Mouse (Mus musculus): Measurements from ENCODE around the gene Lamtor1. TPM values are rescaled to one million over a fixed set of nuclear protein-coding genes. Genes with fewer than 3 reads are reported as not detected.

Gene Lamtor1
- polyA plus RNA-seq, 1 experiment from 2014 or later = 144 TPM

GRCm38 (mm10) chr7:101955862-101956261, 50.2 kb downstream of the Lamtor1 start:
- Histone ChIP-seq H3K4me2 (ENCODE audit: low read length) (no peak overlapping the region), H3K27ac (ENCODE audit: low read length) (no peak overlapping the region), H3K9ac (ENCODE audit: low read depth, low read length) (no peak overlapping the region), H3K27me3 (ENCODE audit: control insufficient read depth, insufficient read depth, low read depth, low read length) (no peaks in the 10 kb centered on the region), H3K36me3 (ENCODE audit: control insufficient read depth, insufficient read depth, low read length) (no peaks in the 10 kb centered on the region), H3K9me3 (replicated peaks; ENCODE audit: control insufficient read depth, low read length, poor library complexity, severe bottlenecking) (no peaks in the 10 kb centered on the region), H3K4me1 (ENCODE audit: control insufficient read depth, insufficient read depth, low read length) (no peaks in the 10 kb centered on the region), H3K4me3 (ENCODE audit: low read depth, low read length) (no peak overlapping the region)
- ATAC-seq = no peak
- 67% methylated on average over 4 of the region's 4 CpGs for WGBS

GRCm38 (mm10) chr7:101956481-101956880, 50.8 kb downstream of the Lamtor1 start:
- Histone ChIP-seq H3K36me3 (ENCODE audit: control insufficient read depth, insufficient read depth, low read length) (no peaks in the 10 kb centered on the region), H3K27me3 (ENCODE audit: control insufficient read depth, insufficient read depth, low read depth, low read length) (no peaks in the 10 kb centered on the region), H3K4me2 (ENCODE audit: low read length) (no peak overlapping the region), H3K9me3 (replicated peaks; ENCODE audit: control insufficient read depth, low read length, poor library complexity, severe bottlenecking) (no peaks in the 10 kb centered on the region), H3K4me3 (ENCODE audit: low read depth, low read length) (no peak overlapping the region), H3K9ac (ENCODE audit: low read depth, low read length) (no peak overlapping the region), H3K4me1 (ENCODE audit: control insufficient read depth, insufficient read depth, low read length) (no peaks in the 10 kb centered on the region), H3K27ac (ENCODE audit: low read length) (no peak overlapping the region)
- no peak for ATAC-seq
- 92% methylated on average over 1 of the region's 1 CpGs for WGBS

- Histone ChIP-seq H3K4me1 (ENCODE audit: control insufficient read depth, insufficient read depth, low read length) (no peaks in the 10 kb centered on the region), H3K4me2 (ENCODE audit: low read length) (no peak overlapping the region), H3K4me3 (ENCODE audit: low read depth, low read length) (no peak overlapping the region), H3K9me3 (replicated peaks; ENCODE audit: control insufficient read depth, low read length, poor library complexity, severe bottlenecking) (no peaks in the 10 kb centered on the region), H3K27me3 (ENCODE audit: control insufficient read depth, insufficient read depth, low read depth, low read length) (no peaks in the 10 kb centered on the region), H3K36me3 (ENCODE audit: control insufficient read depth, insufficient read depth, low read length) (no peaks in the 10 kb centered on the region), H3K27ac (ENCODE audit: low read length) (no peak overlapping the region), H3K9ac (ENCODE audit: low read depth, low read length) (no peak overlapping the region)
- WGBS = 92% methylated on average over 5 of the region's 5 CpGs
- ATAC-seq = no peak
These were observed 51.2 kb downstream of the Lamtor1 start for GRCm38 (mm10) chr7:101956911-101957310.

- Histone ChIP-seq H3K27me3 (ENCODE audit: control insufficient read depth, insufficient read depth, low read depth, low read length) (no peaks in the 10 kb centered on the region), H3K4me3 (ENCODE audit: low read depth, low read length) (no peak overlapping the region), H3K9me3 (replicated peaks; ENCODE audit: control insufficient read depth, low read length, poor library complexity, severe bottlenecking) (no peaks in the 10 kb centered on the region), H3K4me2 (ENCODE audit: low read length) (no peak overlapping the region), H3K9ac (ENCODE audit: low read depth, low read length) (no peak overlapping the region), H3K27ac (ENCODE audit: low read length) (no peak overlapping the region), H3K4me1 (ENCODE audit: control insufficient read depth, insufficient read depth, low read length) (0 out of 2 replicates have a peak, but pooled peaks cover 3% of the 10 kb centered on the region), H3K36me3 (ENCODE audit: control insufficient read depth, insufficient read depth, low read length) (no peaks in the 10 kb centered on the region)
- WGBS = 97% methylated on average over 2 of the region's 2 CpGs
- ATAC-seq = no peak
These were observed 57.1 kb downstream of the Lamtor1 start for GRCm38 (mm10) chr7:101962829-101963228.

- H3K4me3 ChIP-seq (ENCODE audit: low read depth, low read length) = no peak overlapping the region
- H3K9ac ChIP-seq (ENCODE audit: low read depth, low read length) = no peak overlapping the region
- H3K27me3 ChIP-seq (ENCODE audit: control insufficient read depth, insufficient read depth, low read depth, low read length) = no peaks in the 10 kb centered on the region
- H3K27ac ChIP-seq (ENCODE audit: low read length) = no peak overlapping the region
- ATAC-seq = no peak
- no peaks in the 10 kb centered on the region for H3K9me3 ChIP-seq (replicated peaks; ENCODE audit: control insufficient read depth, low read length, poor library complexity, severe bottlenecking)
- no peak overlapping the region for H3K4me2 ChIP-seq (ENCODE audit: low read length)
- no peaks in the 10 kb centered on the region for H3K36me3 ChIP-seq (ENCODE audit: control insufficient read depth, insufficient read depth, low read length)
- peaks cover 7% of the 10 kb centered on the region for H3K4me1 ChIP-seq (ENCODE audit: control insufficient read depth, insufficient read depth, low read length)
- 91% methylated on average over 2 of the region's 2 CpGs for WGBS
These were observed 57.9 kb downstream of the Lamtor1 start for GRCm38 (mm10) chr7:101963621-101964020.

- no peaks in the 10 kb centered on the region for H3K9me3 ChIP-seq (replicated peaks; ENCODE audit: control insufficient read depth, low read length, poor library complexity, severe bottlenecking)
- H3K4me2 ChIP-seq (ENCODE audit: low read length) = no peak overlapping the region
- H3K9ac ChIP-seq (ENCODE audit: low read depth, low read length) = no peak overlapping the region
- no peak for ATAC-seq
- H3K27me3 ChIP-seq (ENCODE audit: control insufficient read depth, insufficient read depth, low read depth, low read length) = no peaks in the 10 kb centered on the region
- no peaks in the 10 kb centered on the region for H3K36me3 ChIP-seq (ENCODE audit: control insufficient read depth, insufficient read depth, low read length)
- H3K4me3 ChIP-seq (ENCODE audit: low read depth, low read length) = no peak overlapping the region
- no peak overlapping the region for H3K27ac ChIP-seq (ENCODE audit: low read length)
- H3K4me1 ChIP-seq (ENCODE audit: control insufficient read depth, insufficient read depth, low read length) = peaks cover 13% of the 10 kb centered on the region
- 92% methylated on average over 4 of the region's 4 CpGs for WGBS
These were observed 58.8 kb downstream of the Lamtor1 start for GRCm38 (mm10) chr7:101964551-101964950.

GRCm38 (mm10) chr7:101965606-101966005, 59.9 kb downstream of the Lamtor1 start:
- no peak overlapping the region for H3K4me3 ChIP-seq (ENCODE audit: low read depth, low read length)
- 85% methylated on average over 2 of the region's 2 CpGs for WGBS
- no peaks in the 10 kb centered on the region for H3K9me3 ChIP-seq (replicated peaks; ENCODE audit: control insufficient read depth, low read length, poor library complexity, severe bottlenecking)
- no peaks in the 10 kb centered on the region for H3K27me3 ChIP-seq (ENCODE audit: control insufficient read depth, insufficient read depth, low read depth, low read length)
- no peak for ATAC-seq
- peaks cover 13% of the 10 kb centered on the region for H3K4me1 ChIP-seq (ENCODE audit: control insufficient read depth, insufficient read depth, low read length)
- H3K4me2 ChIP-seq (ENCODE audit: low read length) = no peak overlapping the region
- no peaks in the 10 kb centered on the region for H3K36me3 ChIP-seq (ENCODE audit: control insufficient read depth, insufficient read depth, low read length)
- H3K27ac ChIP-seq (ENCODE audit: low read length) = no peak overlapping the region
- no peak overlapping the region for H3K9ac ChIP-seq (ENCODE audit: low read depth, low read length)

GRCm38 (mm10) chr7:101967256-101967655, 61.6 kb downstream of the Lamtor1 start:
- WGBS = 87% methylated on average over 1 of the region's 1 CpGs
- H3K4me1 ChIP-seq (ENCODE audit: control insufficient read depth, insufficient read depth, low read length) = peaks cover 24% of the 10 kb centered on the region
- no peak overlapping the region for H3K27ac ChIP-seq (ENCODE audit: low read length)

GRCm38 (mm10) chr7:101968751-101969150, 63.0 kb downstream of the Lamtor1 start:
- no peaks in the 10 kb centered on the region for H3K27me3 ChIP-seq (ENCODE audit: control insufficient read depth, insufficient read depth, low read depth, low read length)
- peak overlapping the region; percentile 100 for H3K27ac ChIP-seq (ENCODE audit: low read length)
- no peak for ATAC-seq
- H3K4me2 ChIP-seq (ENCODE audit: low read length) = peak overlapping the region; percentile 59
- no peak overlapping the region for H3K4me3 ChIP-seq (ENCODE audit: low read depth, low read length)
- peaks cover 32% of the 10 kb centered on the region for H3K4me1 ChIP-seq (ENCODE audit: control insufficient read depth, insufficient read depth, low read length)
- WGBS = 68% methylated on average over 2 of the region's 2 CpGs
- no peaks in the 10 kb centered on the region for H3K9me3 ChIP-seq (replicated peaks; ENCODE audit: control insufficient read depth, low read length, poor library complexity, severe bottlenecking)
- 0 out of 2 replicates have a peak overlapping the region, but pooled peaks have one; percentile 46 for H3K9ac ChIP-seq (ENCODE audit: low read depth, low read length)
- no peaks in the 10 kb centered on the region for H3K36me3 ChIP-seq (ENCODE audit: control insufficient read depth, insufficient read depth, low read length)

More at GRCm38 (mm10) chr7:101967256-101967655, 61.6 kb downstream of the Lamtor1 start:
- H3K9ac ChIP-seq (ENCODE audit: low read depth, low read length) = no peak overlapping the region
- no peak for ATAC-seq
- H3K27me3 ChIP-seq (ENCODE audit: control insufficient read depth, insufficient read depth, low read depth, low read length) = no peaks in the 10 kb centered on the region
- no peaks in the 10 kb centered on the region for H3K9me3 ChIP-seq (replicated peaks; ENCODE audit: control insufficient read depth, low read length, poor library complexity, severe bottlenecking)
- no peaks in the 10 kb centered on the region for H3K36me3 ChIP-seq (ENCODE audit: control insufficient read depth, insufficient read depth, low read length)
- no peak overlapping the region for H3K4me2 ChIP-seq (ENCODE audit: low read length)
- no peak overlapping the region for H3K4me3 ChIP-seq (ENCODE audit: low read depth, low read length)

Measured in midbrain, embryonic 16.5 days (tissue).